Mouse (Mus musculus) heart, postnatal 36 days (tissue): Measurements from ENCODE around the gene Stfa3. TPM values are rescaled to one million over a fixed set of nuclear protein-coding genes. Genes with fewer than 3 reads are reported as not detected.

ENCODE experiments used
- total RNA-seq, 2 experiments: library from RNA; stranded (reverse); gene quantifications; 2 replicates each; pipeline ENCODE4 v1.2.3; 2021

Stfa3 gene
- total RNA-seq, 2 experiments from 2014 or later = not detected

Other genes with a start within 250 kb of the Stfa3 start
- not detected for gene Gm5416, start 245.0 kb downstream of the Stfa3 start, total RNA-seq
- gene 2010005H15Rik, start 233.9 kb downstream of the Stfa3 start, total RNA-seq = not detected
- gene Stfa1, start 178.4 kb downstream of the Stfa3 start, total RNA-seq = not detected
- gene BC117090, start 121.1 kb downstream of the Stfa3 start, total RNA-seq = not detected
- not detected for gene BC100530, start 87.6 kb downstream of the Stfa3 start, total RNA-seq
- not detected for gene Stfa2, start 46.9 kb downstream of the Stfa3 start, total RNA-seq
- under 1 TPM in 1 of 2 experiments, not detected in 1; 0.08 TPM for gene Casr, start 106.7 kb upstream of the Stfa3 start, total RNA-seq
- gene Cd86, start 210.7 kb upstream of the Stfa3 start, total RNA-seq = 1 to 10 TPM; 1.9 to 2.6 TPM
- gene Ildr1, start 238.6 kb upstream of the Stfa3 start, total RNA-seq = not detected